12 mouse cellular contexts compared by ENCODE assay signal in the genomic region with DNA sequence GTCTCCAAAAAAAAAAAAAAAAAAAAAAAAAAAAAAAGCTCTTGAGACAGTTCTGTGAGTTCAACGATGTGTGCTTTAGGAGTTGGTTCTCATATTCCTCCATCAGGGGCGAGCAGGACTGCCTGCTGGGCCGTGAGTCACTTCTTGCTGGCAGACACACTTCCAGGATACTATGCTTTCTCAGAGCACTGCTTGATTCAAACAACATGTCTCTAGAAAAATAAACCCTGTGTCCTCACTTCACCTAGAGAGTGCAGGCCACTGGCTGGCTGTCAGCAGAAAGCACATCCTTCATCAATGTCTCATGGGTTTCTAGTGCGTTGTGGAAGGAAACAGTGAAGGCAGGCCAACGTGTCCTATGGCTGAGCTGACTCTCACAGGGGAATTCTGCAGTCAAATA.
DNase-seq lines count a peak whose midpoint lies in the region; ATAC-seq and TF ChIP-seq lines count a peak whose summit lies in the region.
"Had no signal": no experiment of that assay in that cellular context is flagged by ENCODE, and none has a peak within 500 bp of the region (broad histone marks: within the 10 kb centered on the region; RNA-seq: fewer than 3 reads in every experiment).

No protein-coding gene starts in this region.

- no peak for ATAC-seq in kidney, embryonic 15.5 days (replicated peaks; ENCODE audit: low FRiP score)
- no peak for ATAC-seq in forebrain, embryonic 16.5 days
- ATAC-seq: intestine, postnatal 0 days had no signal

- intact Hi-C loops in heart, postnatal 14 days (cut with DNase I) = loop anchor here (10.0 kb wide), 1 partner anchor 113 kb away; no protein-coding TSS in a partner anchor

- no peak for TF ChIP-seq CTCF in thymus, adult 2 months (IDR thresholded peaks at IDR 0.05; ENCODE audit: borderline replicate concordance, control insufficient read depth, extremely low read depth, insufficient read depth, low read length, poor library complexity)

- TF ChIP-seq POLR2A in thymus, adult 2 months (IDR thresholded peaks at IDR 0.05; ENCODE audit: control insufficient read depth, extremely low read depth, insufficient read depth, low read length, poor library complexity) = no peak

- DNase-seq in kidney, adult 8-10 months = peak; percentile 8 to 14
- DNase-seq in fibroblast of lung, adult 2 months (ENCODE audit: low read depth) = peak; percentile 49
- peak; percentile 31 to 38 for DNase-seq in heart, postnatal 14 days
- peak; percentile 54 for DNase-seq in lung, postnatal 25 days (ENCODE audit: low spot score)
- DNase-seq in thymus, adult 2 months = no peak
- DNase-seq: adrenal gland, adult 2 months; cerebellum, adult 9-10 months; thymus, postnatal 36 days had no signal

- no peaks in the 10 kb centered on the region for H3K27me3 ChIP-seq in kidney, embryonic 15.5 days
- H3K27me3 ChIP-seq in thymus, adult 2 months (ENCODE audit: control insufficient read depth, insufficient read depth, low read length) = no peaks in the 10 kb centered on the region
- no peaks in the 10 kb centered on the region for H3K27me3 ChIP-seq in forebrain, embryonic 16.5 days (replicated peaks; ENCODE audit: control insufficient read depth, insufficient read depth, low read length)

- no peaks in the 10 kb centered on the region for H3K9me3 ChIP-seq in kidney, embryonic 15.5 days (replicated peaks)
- H3K9me3 ChIP-seq in forebrain, embryonic 16.5 days (ENCODE audit: control insufficient read depth, low read length) = no peaks in the 10 kb centered on the region
- H3K9me3 ChIP-seq: neural tube, embryonic 13.5 days had no signal

- no peak overlapping the region for H3K4me2 ChIP-seq in kidney, embryonic 15.5 days
- H3K4me2 ChIP-seq in forebrain, embryonic 16.5 days (ENCODE audit: low read length) = no peak overlapping the region
- H3K4me2 ChIP-seq: neural tube, embryonic 13.5 days had no signal

- H3K36me3 ChIP-seq in kidney, embryonic 15.5 days = no peaks in the 10 kb centered on the region
- H3K36me3 ChIP-seq in thymus, adult 2 months (ENCODE audit: control insufficient read depth, insufficient read depth, low read length) = no peaks in the 10 kb centered on the region
- H3K36me3 ChIP-seq in forebrain, embryonic 16.5 days (ENCODE audit: control insufficient read depth, insufficient read depth) = no peaks in the 10 kb centered on the region
- H3K36me3 ChIP-seq: neural tube, embryonic 13.5 days had no signal

- no peaks in the 10 kb centered on the region for H3K4me1 ChIP-seq in kidney, embryonic 15.5 days
- no peaks in the 10 kb centered on the region for H3K4me1 ChIP-seq in thymus, adult 2 months (replicated peaks; ENCODE audit: control insufficient read depth, insufficient read depth, low read length)
- no peaks in the 10 kb centered on the region for H3K4me1 ChIP-seq in forebrain, embryonic 16.5 days (replicated peaks; ENCODE audit: control insufficient read depth, insufficient read depth, low read length)
- H3K4me1 ChIP-seq: neural tube, embryonic 13.5 days had no signal

- no peak overlapping the region for H3K27ac ChIP-seq in kidney, embryonic 15.5 days
- H3K27ac ChIP-seq in thymus, adult 2 months (ENCODE audit: control insufficient read depth, insufficient read depth, low read length) = no peak overlapping the region
- no peak overlapping the region for H3K27ac ChIP-seq in forebrain, embryonic 16.5 days (ENCODE audit: low read length)
- H3K27ac ChIP-seq: neural tube, embryonic 13.5 days had no signal

- no peak overlapping the region for H3K4me3 ChIP-seq in kidney, embryonic 15.5 days (replicated peaks)
- H3K4me3 ChIP-seq in thymus, adult 2 months (ENCODE audit: control insufficient read depth, insufficient read depth, low read length) = no peak overlapping the region
- no peak overlapping the region for H3K4me3 ChIP-seq in forebrain, embryonic 16.5 days (replicated peaks; ENCODE audit: low read length)
- H3K4me3 ChIP-seq: neural tube, embryonic 13.5 days had no signal

- WGBS in kidney, embryonic 15.5 days = 38% methylated on average over 5 of the region's 5 CpGs
- 66% methylated on average over 5 of the region's 5 CpGs for WGBS in thymus, adult 2 months
- 75% methylated on average over 5 of the region's 5 CpGs for WGBS in forebrain, embryonic 16.5 days

- H3K9ac ChIP-seq in kidney, embryonic 15.5 days = no peak overlapping the region
- H3K9ac ChIP-seq in forebrain, embryonic 16.5 days (replicated peaks; ENCODE audit: low read depth, low read length) = no peak overlapping the region
- H3K9ac ChIP-seq: neural tube, embryonic 13.5 days had no signal
